10 mouse cellular contexts compared by ENCODE assay signal in the genomic region with DNA sequence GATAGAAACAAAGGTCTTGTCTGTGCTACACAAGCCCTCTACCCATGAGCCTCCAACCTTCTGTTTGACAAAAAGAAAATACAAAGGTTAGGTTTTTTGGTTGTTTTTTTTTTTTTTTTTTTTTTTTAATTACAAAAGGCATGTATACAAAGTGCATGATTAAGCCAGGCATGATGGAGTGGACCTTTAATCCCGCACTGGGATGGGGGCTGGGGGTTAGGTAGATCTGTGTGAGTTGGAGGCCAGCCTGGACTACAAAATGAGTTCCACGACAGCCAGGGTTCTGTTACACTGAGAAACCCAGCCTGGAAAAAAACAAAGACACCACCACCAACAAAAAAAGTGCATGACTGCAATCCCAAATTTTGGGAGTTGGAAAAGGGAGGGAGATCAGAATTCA. TPM values are rescaled to one million over a fixed set of nuclear protein-coding genes. Genes with fewer than 3 reads are reported as not detected.
DNase-seq lines count a peak whose midpoint lies in the region; ATAC-seq and TF ChIP-seq lines count a peak whose summit lies in the region.
"Had no signal": no experiment of that assay in that cellular context is flagged by ENCODE, and none has a peak within 500 bp of the region (broad histone marks: within the 10 kb centered on the region; RNA-seq: fewer than 3 reads in every experiment).

No protein-coding gene starts in this region.

- H3K27me3 ChIP-seq in megakaryocyte, embryonic 14.5 days (replicated peaks), result peaks cover 3% of the 10 kb centered on the region
- no peaks in the 10 kb centered on the region for H3K27me3 ChIP-seq in limb, embryonic 13.5 days
- no peaks in the 10 kb centered on the region for H3K27me3 ChIP-seq in stomach, embryonic 15.5 days (replicated peaks)

- ATAC-seq in megakaryocyte, adult 5-6 weeks (ENCODE audit: poor library complexity, severe bottlenecking), result no peak
- ATAC-seq in limb, embryonic 13.5 days (ENCODE audit: low FRiP score, low read depth), result no peak
- ATAC-seq in stomach, embryonic 15.5 days (ENCODE audit: insufficient read depth, low FRiP score, low read depth), result no peak

- peak overlapping the region; percentile 78 for H3K4me3 ChIP-seq in gastrocnemius, adult 2 months
- H3K4me3 ChIP-seq in megakaryocyte, embryonic 14.5 days (replicated peaks), result peak overlapping the region; percentile 95
- H3K4me3 ChIP-seq in limb, embryonic 13.5 days, result peak overlapping the region; percentile 53; the same call in 1 of the 2 replicates
- peak overlapping the region; percentile 57 for H3K4me3 ChIP-seq in stomach, embryonic 15.5 days (replicated peaks)

- WGBS in limb, embryonic 13.5 days, result 82% methylated on average over 2 of the region's 2 CpGs
- WGBS in stomach, embryonic 15.5 days, result 93% methylated on average over 2 of the region's 2 CpGs

- H3K4me2 ChIP-seq in limb, embryonic 13.5 days (replicated peaks), result peak overlapping the region; percentile 75
- peak overlapping the region; percentile 88 for H3K4me2 ChIP-seq in stomach, embryonic 15.5 days

- H3K36me3 ChIP-seq in megakaryocyte, embryonic 14.5 days (replicated peaks; ENCODE audit: low read length), result peaks cover 10% of the 10 kb centered on the region
- H3K36me3 ChIP-seq in limb, embryonic 13.5 days, result no peaks in the 10 kb centered on the region; the same call in 1 of the 2 replicates
- no peaks in the 10 kb centered on the region for H3K36me3 ChIP-seq in stomach, embryonic 15.5 days

- intact Hi-C loops in gastrocnemius, adult 2 months (cut with DNase I), result no loop called here
- intact Hi-C loops in gastrocnemius, postnatal 14 days (cut with DNase I; ENCODE audit: low total_unique reads), result no loop called here

- peak overlapping the region; percentile 98 for H3K27ac ChIP-seq in gastrocnemius, adult 2 months
- H3K27ac ChIP-seq in limb, embryonic 13.5 days, result peak overlapping the region; percentile 94; the same call in 1 of the 2 replicates
- H3K27ac ChIP-seq in stomach, embryonic 15.5 days, result peak overlapping the region; percentile 96

- H3K9me3 ChIP-seq in megakaryocyte, embryonic 14.5 days, result no peaks in the 10 kb centered on the region
- no peaks in the 10 kb centered on the region for H3K9me3 ChIP-seq in limb, embryonic 13.5 days
- H3K9me3 ChIP-seq in stomach, embryonic 15.5 days, result no peaks in the 10 kb centered on the region

- peaks cover 58% of the 10 kb centered on the region for H3K4me1 ChIP-seq in megakaryocyte, embryonic 14.5 days
- peaks cover 27% of the 10 kb centered on the region for H3K4me1 ChIP-seq in limb, embryonic 13.5 days
- H3K4me1 ChIP-seq in stomach, embryonic 15.5 days, result peaks cover 16% of the 10 kb centered on the region

- no peak for TF ChIP-seq CTCF in gastrocnemius, adult 2 months (IDR thresholded peaks at IDR 0.05)

- no peak for DNase-seq in gastrocnemius, adult 2 months
- DNase-seq in gastrocnemius, adult 8-10 months (ENCODE audit: low spot score in 2 of 2), result no peak
- no peak for DNase-seq in right cerebral cortex, postnatal 4 days
- DNase-seq in gastrocnemius, postnatal 14 days, result no peak
- DNase-seq: adrenal gland, postnatal 10 days; kidney, adult 8-10 months had no signal

- H3K9ac ChIP-seq in limb, embryonic 13.5 days, result peak overlapping the region; percentile 74; the same call in 1 of the 2 replicates
- H3K9ac ChIP-seq in stomach, embryonic 15.5 days, result no peak overlapping the region

RNA-seq across cellular contexts. Expression of a gene that starts 1.4 kb away (rescaled TPM):
- total RNA-seq in gastrocnemius, adult 2 months (2021), result 100 to 1,000 TPM in 1 of 2 experiments, 10 to 100 TPM in 1; 89.9 to 125 TPM
- total RNA-seq in gastrocnemius, adult 8-10 months (2022), result 10 to 100 TPM; 77.9 to 86.5 (median 81.8) TPM
- 29.9 and 116 TPM in 2 replicates for polyA plus RNA-seq in megakaryocyte, embryonic 14.5 days (2012; ENCODE audit: insufficient read depth, low replicate concordance)
- total RNA-seq in megakaryocyte, adult 5-6 weeks (2015), result 90.4 and 95.8 TPM in 2 replicates
- total RNA-seq in megakaryocyte, adult 5-6 weeks (2017), result 102 and 115 TPM in 2 replicates
- 241 and 278 TPM in 2 replicates for polyA plus RNA-seq in limb, embryonic 13.5 days (2015; fragmentation: Nextera tagmentation; extraction: Ambion mirVana)
- polyA plus RNA-seq in stomach, embryonic 15.5 days (2015; fragmentation: Nextera tagmentation; extraction: Ambion mirVana), result 185 and 219 TPM in 2 replicates
- total RNA-seq in gastrocnemius, postnatal 14 days (2021), result 10 to 100 TPM; 80.3 to 92.4 TPM

RNA-seq across cellular contexts. Expression of a gene that starts 15.4 kb away (rescaled TPM):
- 100 to 1,000 TPM; 261 to 294 TPM for total RNA-seq in gastrocnemius, adult 2 months (2021)
- 100 to 1,000 TPM; 279 to 336 (median 292) TPM for total RNA-seq in gastrocnemius, adult 8-10 months (2022)
- polyA plus RNA-seq in megakaryocyte, embryonic 14.5 days (2012; ENCODE audit: insufficient read depth, low replicate concordance), result 9.2 and 14.0 TPM in 2 replicates
- total RNA-seq in megakaryocyte, adult 5-6 weeks (2015), result 0.69 and 3.7 TPM in 2 replicates
- total RNA-seq in megakaryocyte, adult 5-6 weeks (2017), result 0.66 and 0.77 TPM in 2 replicates
- polyA plus RNA-seq in limb, embryonic 13.5 days (2015; fragmentation: Nextera tagmentation; extraction: Ambion mirVana), result 12.3 and 13.3 TPM in 2 replicates
- polyA plus RNA-seq in stomach, embryonic 15.5 days (2015; fragmentation: Nextera tagmentation; extraction: Ambion mirVana), result 11.7 and 13.3 TPM in 2 replicates
- total RNA-seq in gastrocnemius, postnatal 14 days (2021), result 100 to 1,000 TPM; 187 to 192 TPM

RNA-seq across cellular contexts. Expression of a gene that starts 21.9 kb away (rescaled TPM):
- under 1 TPM; 0.71 to 0.86 TPM for total RNA-seq in gastrocnemius, adult 2 months (2021)
- total RNA-seq in gastrocnemius, adult 8-10 months (2022), result under 1 TPM; 0.41 to 0.94 (median 0.60) TPM
- 5,058 and 7,219 TPM in 2 replicates for polyA plus RNA-seq in megakaryocyte, embryonic 14.5 days (2012; ENCODE audit: insufficient read depth, low replicate concordance)
- 76.4 and 89.1 TPM in 2 replicates for total RNA-seq in megakaryocyte, adult 5-6 weeks (2015)
- total RNA-seq in megakaryocyte, adult 5-6 weeks (2017), result 239 and 262 TPM in 2 replicates
- 7.6 and 8.4 TPM in 2 replicates for polyA plus RNA-seq in limb, embryonic 13.5 days (2015; fragmentation: Nextera tagmentation; extraction: Ambion mirVana)
- 14.0 and 16.2 TPM in 2 replicates for polyA plus RNA-seq in stomach, embryonic 15.5 days (2015; fragmentation: Nextera tagmentation; extraction: Ambion mirVana)
- 1 to 10 TPM; 2.0 to 2.2 TPM for total RNA-seq in gastrocnemius, postnatal 14 days (2021)

RNA-seq across cellular contexts. Expression of a gene that starts 45.2 kb away (rescaled TPM):
- 10 to 100 TPM; 22.5 to 26.1 TPM for total RNA-seq in gastrocnemius, adult 2 months (2021)
- total RNA-seq in gastrocnemius, adult 8-10 months (2022), result 10 to 100 TPM; 20.8 to 31.7 (median 23.7) TPM
- polyA plus RNA-seq in megakaryocyte, embryonic 14.5 days (2012; ENCODE audit: insufficient read depth, low replicate concordance), result 0.57 TPM in 1 of 2 replicates, not detected in the other
- 1.5 and 3.4 TPM in 2 replicates for total RNA-seq in megakaryocyte, adult 5-6 weeks (2015)
- total RNA-seq in megakaryocyte, adult 5-6 weeks (2017), result 2.7 and 3.4 TPM in 2 replicates
- polyA plus RNA-seq in limb, embryonic 13.5 days (2015; fragmentation: Nextera tagmentation; extraction: Ambion mirVana), result 11.9 and 13.6 TPM in 2 replicates
- polyA plus RNA-seq in stomach, embryonic 15.5 days (2015; fragmentation: Nextera tagmentation; extraction: Ambion mirVana), result 10.0 and 10.1 TPM in 2 replicates
- 10 to 100 TPM; 19.7 to 20.1 TPM for total RNA-seq in gastrocnemius, postnatal 14 days (2021)

RNA-seq across cellular contexts. Expression of a gene that starts 45.3 kb away (rescaled TPM):
- 10 to 100 TPM; 12.8 to 15.9 TPM for total RNA-seq in gastrocnemius, adult 2 months (2021)
- total RNA-seq in gastrocnemius, adult 8-10 months (2022), result 10 to 100 TPM; 13.5 to 15.5 (median 15.0) TPM
- 6.7 and 9.1 TPM in 2 replicates for polyA plus RNA-seq in megakaryocyte, embryonic 14.5 days (2012; ENCODE audit: insufficient read depth, low replicate concordance)
- total RNA-seq in megakaryocyte, adult 5-6 weeks (2015), result 16.6 and 29.0 TPM in 2 replicates
- total RNA-seq in megakaryocyte, adult 5-6 weeks (2017), result 10.1 and 16.0 TPM in 2 replicates
- polyA plus RNA-seq in limb, embryonic 13.5 days (2015; fragmentation: Nextera tagmentation; extraction: Ambion mirVana), result 24.0 and 25.8 TPM in 2 replicates
- polyA plus RNA-seq in stomach, embryonic 15.5 days (2015; fragmentation: Nextera tagmentation; extraction: Ambion mirVana), result 21.1 and 24.9 TPM in 2 replicates
- total RNA-seq in gastrocnemius, postnatal 14 days (2021), result 10 to 100 TPM; 15.7 to 18.9 TPM

Comparison
In these comparisons a context has a peak if more than half of its experiments do, and no peak if none do; other contexts are left out.
1. RNA of a gene that starts 15.4 kb away (total RNA-seq): 279 to 336 TPM in gastrocnemius, adult 8-10 months, 261 to 294 TPM in gastrocnemius, adult 2 months and 187 to 192 TPM in gastrocnemius, postnatal 14 days; 0.66 to 3.7 TPM in megakaryocyte, adult 5-6 weeks; every median in the first group is over 10 times any median in the second.
2. RNA of a gene that starts 21.9 kb away (total RNA-seq): 76.4 to 262 TPM in megakaryocyte, adult 5-6 weeks; 2.0 to 2.2 TPM in gastrocnemius, postnatal 14 days, 0.71 to 0.86 TPM in gastrocnemius, adult 2 months and 0.41 to 0.94 TPM in gastrocnemius, adult 8-10 months; every median in the first group is over 10 times any median in the second.
3. Peak in every context shown above with its lines, with median percentiles within 50 percentile points of each other: H3K27ac ChIP-seq and H3K4me3 ChIP-seq.